Mouse (Mus musculus) limb, embryonic 14.5 days (tissue): ENCODE data around the gene Ly6g6d. TPM values are rescaled to one million over a fixed set of nuclear protein-coding genes. Genes with fewer than 3 reads are reported as not detected.
A peak's percentile ranks its signal among the peaks of the same experiment; 100 is the strongest.

Experiments used
- ATAC-seq: fragments of 200-750 bp; cut with Nextera tagmentation; 2 replicates; pipeline ENCODE4 v1.8.0; 2017; ENCODE audit warnings: low read depth, moderate number of reproducible peaks, moderate TSS enrichment; ENCODE audit not compliant: low FRiP score
- DNase-seq: peaks from one replicate; pipeline ENCODE4 v3.0.0-alpha.2; 2015; ENCODE audit warnings: low spot score
- H3K27ac ChIP-seq: fragments of 300-500 bp; sonication (generic); replicated peaks from 2 replicates; pipeline ENCODE4 v1.5.1; 2014; ENCODE audit warnings: low read depth, mild to moderate bottlenecking, low read length, moderate library complexity, mixed read lengths
- H3K27me3 ChIP-seq: fragments of 300-500 bp; sonication (generic); 2 replicates; pipeline ENCODE4 v1.6.1; 2014; ENCODE audit warnings: low read length, mixed read lengths; ENCODE audit not compliant: control insufficient read depth, insufficient read depth
- H3K36me3 ChIP-seq: fragments of 300-500 bp; sonication (generic); 2 replicates; pipeline ENCODE4 v1.6.1; 2014; ENCODE audit warnings: mild to moderate bottlenecking, low read length, moderate library complexity, mixed read lengths; ENCODE audit not compliant: control insufficient read depth, insufficient read depth
- H3K4me1 ChIP-seq: fragments of 300-500 bp; sonication (generic); 2 replicates; pipeline ENCODE4 v1.6.1; 2014; ENCODE audit warnings: antibody characterized with exemption, low read length, mixed read lengths; ENCODE audit not compliant: control insufficient read depth, insufficient read depth
- H3K4me2 ChIP-seq: fragments of 300-500 bp; sonication (generic); replicated peaks from 2 replicates; pipeline ENCODE4 v1.6.1; 2014; ENCODE audit warnings: low read depth, mild to moderate bottlenecking, low read length, moderate library complexity; ENCODE audit not compliant: severe bottlenecking
- H3K4me3 ChIP-seq: fragments of 300-500 bp; sonication (generic); replicated peaks from 2 replicates; pipeline ENCODE4 v1.5.1; 2014; ENCODE audit warnings: low read length
- H3K9ac ChIP-seq: fragments of 300-500 bp; sonication (generic); 2 replicates; pipeline ENCODE4 v1.6.1; 2014; ENCODE audit warnings: mild to moderate bottlenecking, low read depth, low read length, moderate library complexity; ENCODE audit not compliant: severe bottlenecking
- H3K9me3 ChIP-seq: fragments of 300-500 bp; sonication (generic); 2 replicates; pipeline ENCODE4 v1.6.1; 2016; ENCODE audit warnings: low read length; ENCODE audit not compliant: control insufficient read depth
- POLR2A ChIP-seq: fragments of 200-500 bp; IDR thresholded peaks from 2 replicates; pipeline ENCODE4 v1.8.0; 2012; ENCODE audit warnings: inconsistent platforms, mild to moderate bottlenecking, moderate library complexity, borderline replicate concordance; ENCODE audit not compliant: insufficient read depth, insufficient read length; ENCODE audit errors: extremely low read depth
- WGBS: fragments of 180-500 bp; shearing (Covaris S2); extraction: QIAGEN DNeasy Blood & Tissue Kit; methylation state at CpG from one replicate; pipeline ENCODE4 v1.1.7; 2014; 5-methylcytosine and 5-hydroxymethylcytosine counted together
- polyA plus RNA-seq, 2 experiments: library from polyadenylated mRNA; depleted of rRNA in 1 of 2; stranded (reverse) in 1 of 2; unstranded in 1 of 2; fragments of >200 nt; fragmentation: Nextera tagmentation in 1 of 2; extraction: Ambion mirVana in 1 of 2; gene quantifications; 2 replicates each; pipeline versions ENCODE4 v1.2.1 to v1.2.3; 2012 to 2014

Gene Ly6g6d
- polyA plus RNA-seq, 2 experiments, result 2.0 to 2.3 TPM

GRCm38 (mm10) chr17:35032323-35032870 is 45.5 kb downstream of the Ly6g6d start:
- Histone ChIP-seq H3K36me3 (no peaks in the 10 kb centered on the region), H3K27ac (no peak overlapping the region), H3K27me3 (no peaks in the 10 kb centered on the region), H3K9me3 (no peaks in the 10 kb centered on the region), H3K4me2 (no peak overlapping the region), H3K4me1 (0 out of 2 replicates have a peak, but pooled peaks cover 3% of the 10 kb centered on the region), H3K4me3 (no peak overlapping the region), H3K9ac (no peak overlapping the region)
- no peak for ATAC-seq
- 64% methylated on average over 8 of the region's 8 CpGs for WGBS
- TF ChIP-seq POLR2A, result no peak
- DNase-seq, result no peak

DNA sequence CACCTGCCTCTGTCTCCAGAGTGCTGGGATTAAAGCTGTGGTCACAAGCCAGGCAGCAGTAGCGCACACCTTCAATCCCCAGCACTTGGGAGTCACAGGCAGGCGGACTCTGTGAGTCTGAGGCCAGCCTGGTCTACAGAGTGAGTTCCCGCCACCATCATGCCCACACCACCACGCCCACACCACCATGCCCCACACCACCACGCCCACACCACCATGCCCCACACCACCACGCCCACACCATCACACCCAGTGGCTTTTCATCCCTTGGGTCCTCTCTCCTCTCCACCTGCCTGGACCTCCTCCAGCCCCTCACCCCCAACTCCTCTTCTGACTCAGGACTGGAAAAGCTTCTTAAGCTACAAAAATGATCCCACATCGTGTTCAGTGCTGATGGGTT is 46.0 kb downstream of the Ly6g6d start:
- H3K9ac ChIP-seq, result no peak overlapping the region
- no peak for ATAC-seq

DNA sequence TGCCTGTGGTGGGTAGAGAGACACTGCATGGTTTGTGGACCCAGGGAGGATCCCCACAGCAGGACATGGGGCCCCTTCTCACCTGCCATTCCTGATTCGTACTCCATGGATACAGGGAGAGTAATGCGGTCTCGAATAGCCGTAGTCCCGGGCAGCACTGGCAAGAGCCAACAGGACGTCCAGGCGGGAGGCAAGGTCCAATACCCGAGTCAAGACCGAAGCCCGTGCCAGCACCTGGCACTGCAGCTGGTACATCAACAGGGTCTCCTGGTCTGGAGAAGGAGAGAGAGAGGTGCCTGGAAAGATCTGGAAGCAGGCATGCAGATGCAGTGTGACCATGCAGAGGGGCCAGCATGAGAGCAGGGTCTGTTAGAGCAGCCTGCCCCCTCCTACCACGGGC is 46.6 kb downstream of the Ly6g6d start:
- Histone ChIP-seq H3K4me2 (no peak overlapping the region), H3K27ac (no peak overlapping the region), H3K27me3 (no peaks in the 10 kb centered on the region), H3K9ac (no peak overlapping the region), H3K36me3 (no peaks in the 10 kb centered on the region), H3K4me3 (no peak overlapping the region), H3K9me3 (no peaks in the 10 kb centered on the region), H3K4me1 (peaks cover 8% of the 10 kb centered on the region; the same call in 1 of the 2 replicates)
- no peak for ATAC-seq
- WGBS, result 87% methylated on average over 11 of the region's 11 CpGs
- DNase-seq, result no peak
- TF ChIP-seq POLR2A, result no peak

More for the DNA sequence above, 46.0 kb downstream of the Ly6g6d start:
- Histone ChIP-seq H3K27ac (no peak overlapping the region), H3K4me3 (no peak overlapping the region), H3K4me1 (0 out of 2 replicates have a peak, but pooled peaks cover 7% of the 10 kb centered on the region), H3K27me3 (no peaks in the 10 kb centered on the region), H3K36me3 (no peaks in the 10 kb centered on the region), H3K9me3 (no peaks in the 10 kb centered on the region), H3K4me2 (no peak overlapping the region)
- no peak for DNase-seq
- WGBS, result 91% methylated on average over 7 of the region's 7 CpGs
- TF ChIP-seq POLR2A, result no peak

GRCm38 (mm10) chr17:35029691-35030532 is 48.0 kb downstream of the Ly6g6d start:
- no peak for ATAC-seq
- TF ChIP-seq POLR2A, result no peak
- Histone ChIP-seq H3K4me1 (peaks cover 13% of the 10 kb centered on the region; the same call in 1 of the 2 replicates), H3K4me3 (no peak overlapping the region), H3K4me2 (no peak overlapping the region), H3K36me3 (no peaks in the 10 kb centered on the region), H3K9ac (no peak overlapping the region), H3K9me3 (no peaks in the 10 kb centered on the region), H3K27ac (no peak overlapping the region), H3K27me3 (no peaks in the 10 kb centered on the region)
- DNase-seq, result no peak
- whole genome bisulfite sequencing, result 36% methylated on average over 19 of the region's 19 CpGs

- H3K36me3 ChIP-seq, result no peaks in the 10 kb centered on the region
- no peak overlapping the region for H3K4me2 ChIP-seq
- WGBS, result 91% methylated on average over 2 of the region's 2 CpGs
- no peak for TF ChIP-seq POLR2A
- DNase-seq (no peak), ATAC-seq (no peak)
- H3K4me1 ChIP-seq, result peaks cover 13% of the 10 kb centered on the region; the same call in 1 of the 2 replicates
- no peak overlapping the region for H3K27ac ChIP-seq
- H3K9ac ChIP-seq, result 0 out of 2 replicates have a peak overlapping the region, but pooled peaks have one; percentile 8
- H3K27me3 ChIP-seq, result no peaks in the 10 kb centered on the region
- no peak overlapping the region for H3K4me3 ChIP-seq
- no peaks in the 10 kb centered on the region for H3K9me3 ChIP-seq
Measured at GRCm38 (mm10) chr17:35028315-35028714, 49.5 kb downstream of the Ly6g6d start.
